Mouse (Mus musculus): ENCODE results near the gene Ddx25. TPM values are rescaled to one million over a fixed set of nuclear protein-coding genes. Genes with fewer than 3 reads are reported as not detected.

Ddx25 gene
- polyA plus RNA-seq, 1 experiment from 2014 or later: 1.2 TPM

GRCm38 (mm10) chr9:35564536-35565240, 6.4 kb upstream of the Ddx25 start:
- no peak overlapping the region for H3K9ac ChIP-seq (ENCODE audit: low read depth, low read length)
- no peak overlapping the region for H3K4me3 ChIP-seq (ENCODE audit: low read length)
- ATAC-seq: no peak
- H3K36me3 ChIP-seq (ENCODE audit: control insufficient read depth, insufficient read depth, low read length): peaks cover 7% of the 10 kb centered on the region; the same call in 1 of the 2 replicates
- no peaks in the 10 kb centered on the region for H3K27me3 ChIP-seq (replicated peaks; ENCODE audit: control insufficient read depth, insufficient read depth, low read length)
- H3K4me2 ChIP-seq (ENCODE audit: low read depth, low read length): no peak overlapping the region
- no peak overlapping the region for H3K27ac ChIP-seq (ENCODE audit: low read length)
- WGBS: 92% methylated on average over 5 of the region's 5 CpGs
- peaks cover 5% of the 10 kb centered on the region for H3K4me1 ChIP-seq (ENCODE audit: control insufficient read depth, insufficient read depth, low read length)
- H3K9me3 ChIP-seq (ENCODE audit: control insufficient read depth, low read length): no peaks in the 10 kb centered on the region

- Histone ChIP-seq H3K9me3 (ENCODE audit: control insufficient read depth, low read length) (no peaks in the 10 kb centered on the region), H3K27ac (ENCODE audit: low read length) (no peak overlapping the region), H3K4me1 (ENCODE audit: control insufficient read depth, insufficient read depth, low read length) (peaks cover 8% of the 10 kb centered on the region), H3K9ac (ENCODE audit: low read depth, low read length) (no peak overlapping the region), H3K36me3 (ENCODE audit: control insufficient read depth, insufficient read depth, low read length) (peaks cover 5% of the 10 kb centered on the region; the same call in 1 of the 2 replicates), H3K27me3 (replicated peaks; ENCODE audit: control insufficient read depth, insufficient read depth, low read length) (no peaks in the 10 kb centered on the region), H3K4me3 (ENCODE audit: low read length) (no peak overlapping the region), H3K4me2 (ENCODE audit: low read depth, low read length) (no peak overlapping the region)
- WGBS: 85% methylated on average over 6 of the region's 6 CpGs
- no peak for ATAC-seq
These were observed 3.3 kb upstream of the Ddx25 start for GRCm38 (mm10) chr9:35561583-35561982.

GRCm38 (mm10) chr9:35561076-35561475, 2.7 kb upstream of the Ddx25 start:
- Histone ChIP-seq H3K27ac (ENCODE audit: low read length) (no peak overlapping the region), H3K4me1 (ENCODE audit: control insufficient read depth, insufficient read depth, low read length) (peaks cover 8% of the 10 kb centered on the region), H3K36me3 (ENCODE audit: control insufficient read depth, insufficient read depth, low read length) (peaks cover 2% of the 10 kb centered on the region; the same call in 1 of the 2 replicates), H3K4me2 (ENCODE audit: low read depth, low read length) (no peak overlapping the region), H3K27me3 (replicated peaks; ENCODE audit: control insufficient read depth, insufficient read depth, low read length) (no peaks in the 10 kb centered on the region), H3K4me3 (ENCODE audit: low read length) (no peak overlapping the region), H3K9me3 (ENCODE audit: control insufficient read depth, low read length) (no peaks in the 10 kb centered on the region), H3K9ac (ENCODE audit: low read depth, low read length) (no peak overlapping the region)
- 96% methylated on average over 11 of the region's 11 CpGs for WGBS
- no peak for ATAC-seq

DNA sequence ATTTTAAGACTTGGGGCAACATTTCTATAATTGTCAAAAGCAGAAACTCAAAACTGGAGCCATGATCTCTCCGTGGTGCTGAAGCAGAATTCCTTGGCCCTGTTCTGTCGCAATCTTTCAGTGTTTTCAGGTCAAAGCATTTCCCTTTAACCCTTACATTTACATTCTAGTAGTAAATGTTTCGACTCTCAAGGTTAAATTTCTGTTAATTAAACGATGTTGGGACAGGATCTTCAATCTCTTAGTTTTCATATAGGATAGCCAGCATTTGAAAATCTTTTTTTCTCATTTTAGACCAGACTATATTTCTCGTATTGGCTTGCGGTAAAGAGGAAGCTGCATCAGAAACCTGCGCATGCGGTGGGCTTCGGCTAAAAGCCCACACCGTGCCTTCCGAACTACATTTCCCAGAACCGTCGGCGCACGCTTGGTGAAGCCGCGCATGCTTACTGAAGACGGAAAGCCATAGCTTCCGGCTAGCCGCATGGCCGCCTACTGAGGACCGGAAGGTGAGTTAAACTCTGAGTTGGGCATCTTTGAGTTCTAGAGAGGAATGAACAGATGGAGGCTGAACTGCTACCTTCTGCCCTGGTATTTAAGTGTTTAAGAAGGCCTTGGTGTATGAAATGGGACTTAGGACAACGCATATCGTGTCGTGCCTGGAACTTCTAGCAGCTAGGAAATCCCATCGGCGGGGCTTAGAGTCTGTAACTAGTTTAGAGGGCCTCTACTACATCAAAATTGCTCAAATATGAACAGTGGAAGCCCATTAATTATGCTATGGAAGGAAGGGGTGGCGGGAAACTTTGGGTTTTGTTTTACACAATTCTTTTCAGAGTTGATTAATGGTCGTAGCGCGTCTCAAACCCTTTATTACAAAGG, 922 bp upstream of the Ddx25 start:
- H3K9ac ChIP-seq (ENCODE audit: low read depth, low read length): peak overlapping the region; percentile 75
- peak; percentile 91 for ATAC-seq
- no peaks in the 10 kb centered on the region for H3K27me3 ChIP-seq (replicated peaks; ENCODE audit: control insufficient read depth, insufficient read depth, low read length)
- no peaks in the 10 kb centered on the region for H3K36me3 ChIP-seq (ENCODE audit: control insufficient read depth, insufficient read depth, low read length)
- 2% methylated on average over 31 of the region's 31 CpGs for WGBS
- H3K4me2 ChIP-seq (ENCODE audit: low read depth, low read length): peak overlapping the region; percentile 100
- peak overlapping the region; percentile 80 for H3K4me3 ChIP-seq (ENCODE audit: low read length)
- no peaks in the 10 kb centered on the region for H3K9me3 ChIP-seq (ENCODE audit: control insufficient read depth, low read length)
- peaks cover 8% of the 10 kb centered on the region for H3K4me1 ChIP-seq (ENCODE audit: control insufficient read depth, insufficient read depth, low read length)
- peak overlapping the region; percentile 36; the same call in 1 of the 2 replicates for H3K27ac ChIP-seq (ENCODE audit: low read length)

DNA sequence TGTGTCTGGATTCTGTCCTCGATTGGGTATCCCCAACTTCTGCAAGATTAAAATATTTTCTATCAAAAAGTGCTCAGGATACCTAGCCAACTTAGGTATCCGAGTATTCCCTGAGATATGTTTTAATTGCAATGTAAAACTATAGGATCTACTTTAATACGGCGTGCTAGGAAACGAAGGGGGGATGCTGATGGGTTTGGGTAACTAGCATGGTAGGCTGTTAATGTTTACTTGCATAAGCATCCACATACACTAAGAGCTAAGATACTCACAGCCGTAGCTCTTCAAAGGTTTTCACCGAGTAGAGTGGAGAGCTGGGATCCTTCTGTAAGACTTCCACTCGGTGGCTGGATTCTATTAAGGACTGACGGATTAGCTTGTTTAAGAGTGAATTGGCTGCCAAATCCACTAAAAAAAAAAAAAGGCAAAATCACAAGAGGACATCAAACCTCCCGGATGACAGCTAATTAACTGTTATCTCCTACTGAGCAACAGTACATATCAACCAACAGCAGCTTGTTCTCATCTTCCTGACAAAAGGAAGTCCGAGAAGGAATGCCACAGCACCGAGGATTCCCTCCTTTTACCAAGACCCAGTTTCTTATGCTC, 1.7 kb downstream of the Ddx25 start:
- Histone ChIP-seq H3K4me1 (ENCODE audit: control insufficient read depth, insufficient read depth, low read length) (peaks cover 8% of the 10 kb centered on the region), H3K36me3 (ENCODE audit: control insufficient read depth, insufficient read depth, low read length) (no peaks in the 10 kb centered on the region), H3K9me3 (ENCODE audit: control insufficient read depth, low read length) (no peaks in the 10 kb centered on the region), H3K4me2 (ENCODE audit: low read depth, low read length) (no peak overlapping the region), H3K9ac (ENCODE audit: low read depth, low read length) (no peak overlapping the region), H3K27ac (ENCODE audit: low read length) (no peak overlapping the region), H3K4me3 (ENCODE audit: low read length) (no peak overlapping the region), H3K27me3 (replicated peaks; ENCODE audit: control insufficient read depth, insufficient read depth, low read length) (no peaks in the 10 kb centered on the region)
- ATAC-seq: no peak
- WGBS: 63% methylated on average over 12 of the region's 12 CpGs

DNA sequence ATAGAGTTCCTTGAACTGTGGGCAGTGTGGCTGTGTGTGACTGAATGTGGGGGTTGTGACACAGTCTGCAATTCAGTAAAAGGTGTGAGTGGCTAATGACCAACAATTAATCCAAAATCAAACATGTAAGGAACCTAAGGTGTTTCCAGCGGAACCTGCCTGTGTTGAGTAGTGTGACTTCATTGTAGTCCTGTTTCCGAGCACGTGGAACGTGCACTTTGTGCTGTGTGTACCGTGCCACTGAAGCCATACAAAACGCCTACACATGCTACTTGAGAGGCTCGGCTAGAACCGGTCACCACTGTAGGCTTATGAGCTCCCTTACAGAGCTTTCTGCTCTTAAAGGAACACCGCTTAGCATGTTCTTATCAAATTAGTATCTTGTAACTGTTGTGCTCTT, 9.9 kb downstream of the Ddx25 start:
- 73% methylated on average over 9 of the region's 9 CpGs for WGBS
- no peak for ATAC-seq
- no peak overlapping the region for H3K27ac ChIP-seq (ENCODE audit: low read length)
- no peaks in the 10 kb centered on the region for H3K27me3 ChIP-seq (replicated peaks; ENCODE audit: control insufficient read depth, insufficient read depth, low read length)
- no peaks in the 10 kb centered on the region for H3K36me3 ChIP-seq (ENCODE audit: control insufficient read depth, insufficient read depth, low read length)
- H3K4me3 ChIP-seq (ENCODE audit: low read length): no peak overlapping the region
- H3K9me3 ChIP-seq (ENCODE audit: control insufficient read depth, low read length): no peaks in the 10 kb centered on the region
- no peaks in the 10 kb centered on the region for H3K4me1 ChIP-seq (ENCODE audit: control insufficient read depth, insufficient read depth, low read length)
- no peak overlapping the region for H3K9ac ChIP-seq (ENCODE audit: low read depth, low read length)
- no peak overlapping the region for H3K4me2 ChIP-seq (ENCODE audit: low read depth, low read length)

DNA sequence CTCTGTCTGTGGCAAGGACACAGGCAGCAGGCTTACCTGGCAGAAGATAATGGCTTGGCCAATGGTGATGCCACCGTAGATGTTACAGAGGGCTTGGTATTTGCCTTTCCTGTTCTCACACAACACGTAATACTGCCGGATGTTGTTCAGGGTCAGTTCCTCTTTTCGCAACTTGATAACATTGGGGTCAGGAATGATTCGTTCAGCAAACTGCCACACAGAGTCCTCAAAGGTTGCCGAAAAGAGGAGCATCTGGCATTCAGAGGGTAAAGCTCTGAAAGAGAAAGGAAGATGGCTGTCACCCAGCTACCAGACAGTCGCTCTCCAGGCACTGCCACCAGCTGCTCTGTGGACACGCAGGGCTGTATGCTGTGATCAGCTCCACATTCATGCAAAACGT, 11.6 kb downstream of the Ddx25 start:
- H3K4me1 ChIP-seq (ENCODE audit: control insufficient read depth, insufficient read depth, low read length): no peaks in the 10 kb centered on the region
- H3K4me3 ChIP-seq (ENCODE audit: low read length): no peak overlapping the region
- ATAC-seq: no peak
- WGBS: 76% methylated on average over 9 of the region's 9 CpGs
- H3K4me2 ChIP-seq (ENCODE audit: low read depth, low read length): no peak overlapping the region
- H3K27me3 ChIP-seq (replicated peaks; ENCODE audit: control insufficient read depth, insufficient read depth, low read length): no peaks in the 10 kb centered on the region
- H3K9ac ChIP-seq (ENCODE audit: low read depth, low read length): no peak overlapping the region
- H3K9me3 ChIP-seq (ENCODE audit: control insufficient read depth, low read length): no peaks in the 10 kb centered on the region
- no peak overlapping the region for H3K27ac ChIP-seq (ENCODE audit: low read length)
- H3K36me3 ChIP-seq (ENCODE audit: control insufficient read depth, insufficient read depth, low read length): no peaks in the 10 kb centered on the region

GRCm38 (mm10) chr9:35545704-35546103, 12.6 kb downstream of the Ddx25 start:
- Histone ChIP-seq H3K4me3 (ENCODE audit: low read length) (no peak overlapping the region), H3K27ac (ENCODE audit: low read length) (no peak overlapping the region), H3K4me2 (ENCODE audit: low read depth, low read length) (no peak overlapping the region), H3K36me3 (ENCODE audit: control insufficient read depth, insufficient read depth, low read length) (no peaks in the 10 kb centered on the region), H3K4me1 (ENCODE audit: control insufficient read depth, insufficient read depth, low read length) (no peaks in the 10 kb centered on the region), H3K27me3 (replicated peaks; ENCODE audit: control insufficient read depth, insufficient read depth, low read length) (no peaks in the 10 kb centered on the region), H3K9me3 (ENCODE audit: control insufficient read depth, low read length) (no peaks in the 10 kb centered on the region), H3K9ac (ENCODE audit: low read depth, low read length) (no peak overlapping the region)
- 68% methylated on average over 12 of the region's 12 CpGs for WGBS
- ATAC-seq: no peak

- ATAC-seq: no peak
These were observed 13.7 kb downstream of the Ddx25 start for GRCm38 (mm10) chr9:35544666-35545065.

More at GRCm38 (mm10) chr9:35544666-35545065, 13.7 kb downstream of the Ddx25 start:
- no peak overlapping the region for H3K27ac ChIP-seq (ENCODE audit: low read length)
- WGBS: 69% methylated on average over 2 of the region's 2 CpGs
- H3K36me3 ChIP-seq (ENCODE audit: control insufficient read depth, insufficient read depth, low read length): no peaks in the 10 kb centered on the region
- H3K4me3 ChIP-seq (ENCODE audit: low read length): no peak overlapping the region
- H3K4me1 ChIP-seq (ENCODE audit: control insufficient read depth, insufficient read depth, low read length): no peaks in the 10 kb centered on the region
- no peak overlapping the region for H3K9ac ChIP-seq (ENCODE audit: low read depth, low read length)
- no peaks in the 10 kb centered on the region for H3K27me3 ChIP-seq (replicated peaks; ENCODE audit: control insufficient read depth, insufficient read depth, low read length)
- H3K4me2 ChIP-seq (ENCODE audit: low read depth, low read length): no peak overlapping the region
- H3K9me3 ChIP-seq (ENCODE audit: control insufficient read depth, low read length): no peaks in the 10 kb centered on the region
